Mouse (Mus musculus) embryonic fibroblast, embryonic 13.5 days (primary cell): Measurements from ENCODE around the gene Lrrc8a.

Source experiments
- CTCF ChIP-seq: IDR thresholded peaks from 2 replicates; pipeline ENCODE4 v1.5.1; 2011; ENCODE audit warnings: mild to moderate bottlenecking, control low read depth, low read length, moderate library complexity, borderline replicate concordance; ENCODE audit not compliant: insufficient read depth
- POLR2A ChIP-seq: IDR thresholded peaks from 2 replicates; pipeline ENCODE4 v1.6.1; 2011; ENCODE audit warnings: low read depth, mild to moderate bottlenecking, control low read depth, low read length, moderate library complexity

DNA sequence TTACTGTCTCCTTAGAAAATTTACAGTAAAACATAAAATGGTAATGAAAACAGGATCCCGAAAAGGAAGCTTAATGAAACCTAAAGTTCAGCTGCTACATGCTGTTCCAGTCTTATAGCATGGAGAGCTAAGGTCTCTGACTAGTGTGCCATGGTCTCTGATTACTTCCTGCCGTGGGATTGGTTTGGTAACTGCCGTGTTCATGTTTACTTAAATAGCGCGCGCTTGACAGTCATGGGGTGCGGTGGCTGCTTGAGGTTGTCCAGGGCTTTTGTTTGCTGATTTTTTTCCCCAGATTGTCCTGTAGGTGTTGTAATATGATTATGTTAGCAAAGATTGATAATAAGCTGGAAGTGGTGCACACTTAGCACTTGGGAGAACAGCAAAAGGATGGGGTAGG, 68.6 kb downstream of the Lrrc8a start:
- no peak for TF ChIP-seq CTCF
- TF ChIP-seq POLR2A: no peak
